Mouse (Mus musculus) neutrophil, adult 59 days (primary cell): Measurements from ENCODE around the gene Cyp2c66. TPM values are rescaled to one million over a fixed set of nuclear protein-coding genes. Genes with fewer than 3 reads are reported as not detected.

ENCODE experiments used
- total RNA-seq, 2 experiments: library from RNA; stranded (reverse); gene quantifications; 1 replicate in 1 of 2; 2 replicates in 1 of 2; pipeline ENCODE4 v1.2.4; 2023

Cyp2c66 gene
- not detected for total RNA-seq

DNA sequence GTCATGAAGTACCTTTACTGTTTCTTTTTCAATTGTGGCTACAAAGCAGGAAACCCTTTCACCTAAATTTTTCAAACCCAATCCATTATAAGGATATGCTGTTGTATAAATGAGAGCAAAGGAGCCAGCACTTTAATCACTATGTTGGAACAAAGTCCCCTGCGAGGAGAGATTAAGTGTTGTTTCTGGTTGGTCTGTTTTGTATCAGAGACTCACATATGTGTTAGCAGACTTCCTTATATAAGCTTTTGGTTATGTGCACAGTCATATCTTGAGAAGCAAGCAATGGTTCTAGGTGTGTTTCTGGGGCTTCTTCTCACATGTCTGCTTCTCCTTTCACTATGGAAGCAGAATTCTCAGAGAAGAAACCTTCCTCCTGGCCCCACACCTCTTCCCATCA is at the start of gene Cyp2c66:
Gene Cyp2c66 (plus strand): TSS at position 255 of the 400 bp plus-strand sequence.

Other genes starting within 250 kb of the Cyp2c66 start
- gene Hells, start 183.0 kb upstream of the Cyp2c66 start, total RNA-seq = 10 to 100 TPM; 30.5 to 34.4 TPM
- not detected for gene Cyp2c55, start 106.9 kb upstream of the Cyp2c66 start, total RNA-seq
- gene Cyp2c65, start 52.9 kb upstream of the Cyp2c66 start, total RNA-seq = not detected
- not detected for gene Cyp2c29, start 155.5 kb downstream of the Cyp2c66 start, total RNA-seq